Mouse (Mus musculus): ENCODE measurements around the gene Malsu1.

The Malsu1 gene

DNA sequence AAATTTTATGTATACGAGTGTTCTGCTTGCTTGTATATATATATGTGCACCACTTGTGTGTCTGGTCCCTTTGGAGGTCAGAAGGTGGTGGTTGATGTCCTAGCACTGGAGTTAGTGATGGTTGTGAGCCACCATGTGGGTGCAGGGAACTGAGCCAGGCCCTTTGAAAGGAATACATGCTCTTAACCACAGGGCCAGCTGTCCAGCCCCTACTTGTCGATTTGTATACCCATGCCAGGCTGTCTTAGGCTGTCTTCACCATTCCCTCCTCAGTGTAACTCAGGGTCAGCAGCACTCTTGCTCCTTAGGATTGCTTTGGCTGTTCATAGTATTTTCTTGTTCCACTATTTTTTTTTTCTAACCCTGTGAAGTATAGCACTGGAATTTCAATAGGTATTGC is 4.3 kb downstream of the Malsu1 start:
- no peak for DNase-seq

- no peak for DNase-seq
Observed at GRCm38 (mm10) chr6:49079313-49079712, 5.7 kb downstream of the Malsu1 start.

- DNase-seq: no peak
Observed at GRCm38 (mm10) chr6:49083008-49083407, 9.4 kb downstream of the Malsu1 start.

DNA sequence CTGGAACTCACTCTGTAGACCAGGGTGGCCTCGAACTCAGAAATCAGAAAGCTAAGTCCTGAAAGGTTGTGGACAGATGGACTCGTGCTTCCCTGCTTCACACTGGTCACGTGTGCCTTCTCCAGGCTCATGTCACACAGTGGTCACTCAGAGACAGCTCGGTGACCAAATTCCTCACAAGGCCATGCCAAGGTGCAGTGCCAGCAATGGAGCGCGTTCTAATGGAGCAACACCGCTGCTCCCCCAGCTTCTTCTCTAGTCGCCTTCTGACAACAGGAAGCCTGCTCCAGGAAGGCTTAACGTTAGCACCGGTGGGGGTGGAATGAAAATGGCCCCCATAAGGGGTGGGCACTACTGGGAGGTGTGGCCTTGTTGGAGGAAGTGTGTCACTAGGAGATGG is 21.4 kb downstream of the Malsu1 start:
- no peak for DNase-seq

DNA sequence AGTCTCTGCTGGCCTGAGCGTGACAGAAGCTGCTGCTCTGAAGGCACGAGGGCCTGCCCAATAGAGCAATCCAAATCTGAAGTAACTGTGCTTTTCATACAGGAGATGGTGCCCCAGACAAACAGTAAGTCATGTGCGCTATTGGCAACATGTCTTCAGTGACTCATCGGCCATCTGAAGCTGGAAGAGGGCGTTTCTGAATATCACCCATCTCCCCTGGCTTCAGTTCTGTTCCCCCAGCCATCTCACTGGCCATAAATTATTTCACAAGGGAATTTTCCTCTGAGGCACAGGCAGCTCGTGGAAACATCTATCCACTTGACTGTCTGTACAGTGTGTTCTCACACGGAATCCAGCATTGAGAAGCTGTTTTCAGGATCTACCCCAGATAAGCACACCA is 22.8 kb downstream of the Malsu1 start:
- no peak for DNase-seq

DNA sequence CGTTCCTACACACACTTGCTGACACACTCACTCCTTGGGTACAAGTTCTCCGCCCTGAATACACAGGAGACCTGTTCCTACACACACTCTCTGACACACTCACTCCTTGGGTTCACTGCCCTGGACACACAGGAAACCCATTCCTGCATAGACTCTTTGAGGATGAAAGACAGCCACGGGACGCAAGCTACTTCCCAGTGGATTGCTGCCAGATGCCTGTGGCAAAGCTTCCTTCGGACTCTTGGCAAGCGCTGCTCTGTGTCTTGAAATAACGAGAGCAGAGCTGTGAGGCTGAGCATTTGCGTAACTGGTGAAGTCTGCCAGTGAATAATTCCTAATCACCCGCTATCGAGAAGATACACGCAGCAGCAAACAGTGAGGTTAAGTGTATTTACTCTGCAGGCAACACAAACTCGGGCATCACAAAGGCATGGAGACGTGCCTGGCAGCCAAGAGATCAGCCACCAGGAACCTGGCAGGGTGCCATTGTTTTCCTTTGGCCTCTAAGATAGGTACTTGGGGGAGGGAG is 23.4 kb downstream of the Malsu1 start:
- DNase-seq: peak; percentile 72 to 82

DNA sequence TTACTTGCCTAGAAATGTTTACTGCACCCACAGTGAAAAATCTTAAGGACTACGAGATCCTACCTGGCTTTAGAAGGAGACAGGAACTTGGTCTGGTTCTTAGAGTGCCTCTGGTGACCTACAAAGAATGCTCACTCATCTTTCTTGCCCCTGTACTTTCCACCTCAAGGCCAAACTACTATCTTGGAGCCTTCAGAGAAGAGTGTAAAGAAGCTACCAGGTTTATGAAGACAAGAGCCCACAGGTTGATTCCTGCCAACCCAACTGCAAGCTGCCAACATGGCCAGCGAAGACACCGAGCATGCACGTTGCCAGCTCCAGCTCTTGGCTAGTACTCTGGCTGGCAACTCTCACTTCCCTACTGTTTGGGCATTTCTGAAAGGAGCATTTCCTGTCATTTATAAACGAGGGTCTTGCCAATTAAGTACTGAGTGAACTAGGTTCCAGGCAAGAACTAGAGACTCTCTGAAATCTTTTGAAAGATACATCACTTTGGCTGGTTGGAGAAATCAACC is 24.1 kb downstream of the Malsu1 start:
- peak; percentile 38 to 46 for DNase-seq

DNA sequence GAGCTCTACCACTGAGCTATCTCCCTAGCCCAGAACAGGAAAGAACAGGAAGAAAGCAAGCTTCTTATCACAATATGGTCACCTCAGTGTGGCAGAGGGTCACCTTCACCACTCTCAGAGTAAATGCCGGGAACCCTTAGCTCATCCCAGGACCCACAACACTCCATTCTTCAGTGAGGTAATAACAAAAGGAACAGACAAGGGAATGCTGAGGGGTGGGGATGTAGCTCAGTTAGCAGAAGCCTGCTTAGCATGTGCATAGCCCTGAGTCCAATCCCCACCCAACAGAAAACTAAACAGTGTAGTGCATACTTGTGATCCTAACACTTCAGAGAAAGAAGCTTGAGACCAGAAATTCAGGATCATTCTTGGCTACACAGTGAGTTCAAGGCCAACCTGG is 25.5 kb downstream of the Malsu1 start:
- no peak for DNase-seq

DNA sequence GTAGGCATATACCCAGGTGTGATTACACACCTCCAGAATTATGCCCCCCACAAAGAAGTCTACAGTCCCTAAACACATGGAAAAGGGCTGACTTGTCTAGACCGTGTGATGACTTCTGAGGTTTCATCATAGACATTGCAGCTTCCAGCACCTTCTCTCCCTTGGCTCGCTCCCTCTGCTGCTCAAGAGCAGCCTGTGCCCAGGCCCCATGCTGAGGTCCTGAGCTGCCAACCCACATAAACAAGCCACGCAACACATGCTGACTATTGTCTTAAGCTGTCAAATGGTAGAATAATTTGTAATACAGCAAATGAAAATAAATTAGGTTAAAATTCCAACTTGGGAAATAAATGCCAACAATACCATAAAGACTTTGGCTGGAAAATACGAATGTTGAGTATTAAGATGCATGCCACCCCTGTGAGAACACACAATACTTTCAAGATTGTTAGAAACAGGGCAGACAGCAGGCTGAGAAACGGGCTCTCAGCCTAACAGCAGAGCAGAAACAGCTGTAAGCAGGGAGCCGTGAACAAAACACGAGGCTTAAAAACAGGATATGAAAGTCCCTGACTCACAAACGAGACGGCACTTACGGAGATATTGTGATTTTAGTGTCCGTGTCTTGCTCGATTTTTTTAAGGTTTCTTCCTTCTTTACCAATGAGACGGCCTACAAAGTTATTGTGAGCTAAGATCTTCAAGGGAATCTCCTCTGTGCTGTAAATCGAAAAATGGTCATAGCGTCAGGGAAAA is 33.3 kb downstream of the Malsu1 start:
- peak; percentile 35 to 53 for DNase-seq

DNA sequence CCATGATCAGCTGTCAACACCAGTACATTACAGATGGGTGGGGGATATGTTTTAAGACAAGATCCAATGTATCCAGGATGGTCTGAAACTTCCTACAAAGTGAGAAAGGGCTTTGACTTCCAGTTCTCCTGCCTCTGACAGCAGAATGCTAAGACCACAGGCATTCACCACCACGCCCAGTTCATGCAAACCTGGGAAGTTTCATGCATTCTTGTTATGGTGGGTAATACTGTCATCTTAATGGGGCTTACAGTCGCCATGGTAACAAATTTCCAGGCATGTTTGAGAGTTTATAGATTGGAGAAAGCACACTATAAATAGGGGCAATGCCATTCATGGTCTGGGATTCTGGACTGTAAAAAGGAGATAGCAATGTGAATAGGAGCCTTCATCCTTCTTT is 35.6 kb downstream of the Malsu1 start:
- DNase-seq: no peak

GRCm38 (mm10) chr6:49113895-49114294 is 40.3 kb downstream of the Malsu1 start:
- DNase-seq: no peak

GRCm38 (mm10) chr6:49114457-49114856 is 40.9 kb downstream of the Malsu1 start:
- no peak for DNase-seq

DNA sequence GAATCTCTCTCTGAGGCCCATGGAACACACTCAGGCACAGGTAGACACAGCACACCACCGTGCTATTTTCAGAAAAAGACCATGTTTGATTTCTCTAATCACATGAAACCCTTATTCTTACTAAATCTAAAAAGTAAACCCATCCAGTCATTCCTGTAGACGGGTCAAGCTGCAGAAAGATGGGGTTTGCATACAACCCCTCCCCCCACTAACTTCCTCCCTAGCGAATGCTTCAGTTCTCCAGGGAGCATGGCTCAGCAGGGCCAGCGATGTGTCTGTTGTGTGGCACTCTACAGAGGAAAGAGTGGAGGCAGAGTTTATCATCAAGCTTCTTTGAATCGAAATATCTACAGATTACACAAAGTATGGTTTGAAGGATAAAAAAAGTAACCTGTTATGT is 42.0 kb downstream of the Malsu1 start:
- DNase-seq: no peak

- DNase-seq: no peak
Observed at GRCm38 (mm10) chr6:49116241-49116640, 42.6 kb downstream of the Malsu1 start.

GRCm38 (mm10) chr6:49118446-49118845 is 44.9 kb downstream of the Malsu1 start:
- no peak for DNase-seq

DNA sequence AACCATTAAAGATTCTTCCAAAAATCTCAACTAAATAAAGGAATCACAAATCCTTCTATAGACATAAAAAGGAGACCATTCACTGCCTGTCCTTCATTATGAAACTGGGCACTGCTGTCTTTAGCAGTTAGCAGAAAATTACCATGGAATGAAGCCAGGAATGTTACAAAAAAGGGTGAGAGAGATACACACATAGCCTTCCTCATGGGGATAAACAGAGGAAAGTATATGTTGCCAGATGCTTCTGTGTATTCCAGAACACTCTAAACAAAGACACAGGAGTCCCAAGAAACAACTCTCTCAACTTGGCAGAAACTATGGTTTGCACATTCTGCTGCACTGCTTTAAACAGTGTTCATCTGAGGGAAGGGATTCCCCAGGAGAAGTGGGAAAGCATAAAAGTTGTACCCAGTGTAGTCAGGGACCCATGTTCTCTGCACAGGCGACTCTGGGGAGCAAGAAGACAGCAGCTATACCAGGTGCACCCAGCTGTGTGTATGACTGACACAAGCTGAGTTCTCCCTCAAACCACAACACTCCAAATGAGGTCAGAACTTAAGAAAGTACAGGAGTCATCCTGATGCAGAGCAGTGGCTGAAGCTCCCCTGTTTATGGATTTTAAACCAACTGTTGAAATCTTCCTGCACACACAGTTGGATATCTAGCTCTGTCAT is 46.0 kb downstream of the Malsu1 start:
- no peak for DNase-seq

DNA sequence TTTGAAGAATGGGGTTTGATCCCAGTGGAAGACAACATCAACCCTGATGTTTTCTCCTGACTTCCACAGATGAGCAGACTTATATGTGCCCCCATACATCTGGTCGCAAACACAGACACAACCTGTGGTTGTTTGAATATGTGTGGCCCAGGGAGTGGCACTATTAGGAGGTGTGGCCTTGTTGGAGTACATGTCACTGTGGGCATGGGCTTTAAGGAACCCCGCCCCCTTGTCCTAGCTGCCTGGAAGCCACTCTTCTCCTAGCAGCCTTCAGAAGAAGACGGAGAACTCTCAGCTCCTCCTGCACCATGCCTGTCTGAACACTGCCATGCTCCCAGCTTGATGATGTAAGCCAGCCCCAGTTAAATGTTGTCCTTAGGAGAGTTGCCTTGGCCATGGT is 46.8 kb downstream of the Malsu1 start:
- DNase-seq: no peak

DNA sequence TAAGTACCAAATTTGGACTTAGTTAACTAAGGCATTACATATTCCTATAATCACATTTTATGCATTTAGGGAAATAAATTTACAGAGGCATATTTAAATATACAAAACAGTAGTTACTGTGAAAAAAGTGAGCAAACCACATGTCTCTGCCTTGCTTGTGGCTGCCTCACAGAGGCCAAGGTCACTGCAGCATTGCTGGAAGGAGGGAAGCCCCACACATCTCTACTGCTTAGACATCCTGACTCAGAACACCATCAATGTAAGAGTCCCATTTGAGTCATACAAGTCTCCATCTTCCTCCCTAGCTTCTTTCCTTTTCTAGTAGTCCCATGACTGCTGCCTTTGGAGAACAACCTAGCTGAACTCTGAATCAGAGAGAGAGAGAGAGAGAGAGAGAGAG is 56.7 kb downstream of the Malsu1 start:
- no peak for DNase-seq

DNA sequence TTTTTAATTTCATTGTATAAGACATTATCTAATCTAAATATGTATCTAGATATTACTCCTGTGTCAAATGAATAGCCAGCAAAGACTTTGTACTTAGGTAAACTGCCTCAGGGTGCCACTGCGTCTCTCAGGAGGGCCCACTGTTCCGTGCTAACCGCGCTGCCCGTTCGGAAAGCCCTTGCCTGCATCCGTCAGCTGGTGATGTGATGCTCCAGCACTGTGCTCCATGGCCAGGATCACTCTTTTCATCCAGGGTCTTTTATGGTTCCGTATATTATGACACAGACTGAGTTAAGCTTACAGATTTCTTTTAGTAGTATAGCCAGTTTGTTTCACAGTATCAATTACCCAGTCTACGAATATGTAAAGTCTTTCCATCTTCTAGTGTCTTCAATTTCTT is 58.3 kb downstream of the Malsu1 start:
- DNase-seq: no peak

DNA sequence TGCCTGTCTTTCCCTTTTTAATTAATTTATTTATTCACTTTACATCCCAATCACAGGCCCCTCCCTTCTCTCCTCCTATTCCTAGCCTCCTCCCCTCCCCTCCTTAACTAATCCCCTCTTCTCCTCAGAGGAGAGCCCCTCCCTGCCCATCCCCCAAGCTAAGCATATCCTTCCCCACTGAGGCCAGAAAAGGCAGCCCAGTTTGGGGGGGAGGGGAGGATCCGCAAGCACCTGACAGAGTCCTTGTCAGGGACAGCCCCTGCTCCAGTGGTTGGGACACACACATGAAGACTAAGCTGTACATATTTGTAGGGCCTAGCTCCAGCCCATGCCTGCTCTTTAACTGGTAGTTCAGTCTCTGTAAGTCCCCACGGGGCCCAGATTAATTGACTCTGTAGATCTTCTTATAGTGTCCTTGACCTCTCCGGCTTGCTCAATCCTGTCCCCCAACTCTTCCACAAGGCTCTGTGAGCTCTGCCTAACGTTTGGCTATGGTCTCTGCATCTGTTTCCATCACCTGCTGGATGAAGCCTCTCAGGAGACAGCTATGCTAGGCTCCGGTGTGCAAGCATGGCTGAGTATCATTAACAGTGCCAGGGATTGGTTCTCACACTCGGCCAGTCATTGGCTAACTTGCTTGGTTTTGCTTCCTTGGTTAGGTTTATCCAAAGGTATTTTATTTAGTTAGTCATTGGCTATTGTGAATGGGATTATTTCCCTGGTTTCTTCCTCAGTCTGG is 58.9 kb downstream of the Malsu1 start:
- DNase-seq: no peak

Measured in cerebellum, postnatal 36 days (tissue).